Mouse (Mus musculus): Measurements from ENCODE around the gene Gm42906.

The Gm42906 gene

GRCm38 (mm10) chr5:151393821-151394662 lies 33.9 kb downstream of the Gm42906 start:
- in situ Hi-C loops (cut with MboI): no loop called here

GRCm38 (mm10) chr5:151389827-151390226 lies 38.1 kb downstream of the Gm42906 start:
- in situ Hi-C loops (cut with MboI): no loop called here

- in situ Hi-C loops (cut with MboI): no loop called here
These were observed 48.1 kb downstream of the Gm42906 start for GRCm38 (mm10) chr5:151379896-151380295.

GRCm38 (mm10) chr5:151379210-151379609 lies 48.8 kb downstream of the Gm42906 start:
- in situ Hi-C loops (cut with MboI): no loop called here

- in situ Hi-C loops (cut with MboI): no loop called here
These were observed 51.0 kb downstream of the Gm42906 start for GRCm38 (mm10) chr5:151376931-151377330.

- in situ Hi-C loops (cut with MboI): no loop called here
These were observed 53.1 kb downstream of the Gm42906 start for GRCm38 (mm10) chr5:151374825-151375224.

- in situ Hi-C loops (cut with MboI): no loop called here
These were observed 56.8 kb downstream of the Gm42906 start for GRCm38 (mm10) chr5:151371130-151371529.

- in situ Hi-C loops (cut with MboI): no loop called here
These were observed 58.6 kb downstream of the Gm42906 start for GRCm38 (mm10) chr5:151369306-151369721.

GRCm38 (mm10) chr5:151368395-151369190 lies 59.4 kb downstream of the Gm42906 start:
- in situ Hi-C loops (cut with MboI): no loop called here

GRCm38 (mm10) chr5:151367881-151368394 lies 60.0 kb downstream of the Gm42906 start:
- in situ Hi-C loops (cut with MboI): no loop called here

GRCm38 (mm10) chr5:151367317-151367716 lies 60.6 kb downstream of the Gm42906 start:
- in situ Hi-C loops (cut with MboI): no loop called here

GRCm38 (mm10) chr5:151363343-151364000 lies 64.5 kb downstream of the Gm42906 start:
- in situ Hi-C loops (cut with MboI): no loop called here

- in situ Hi-C loops (cut with MboI): no loop called here
These were observed 78.3 kb downstream of the Gm42906 start for GRCm38 (mm10) chr5:151349616-151350015.

GRCm38 (mm10) chr5:151348418-151348817 lies 79.5 kb downstream of the Gm42906 start:
- in situ Hi-C loops (cut with MboI): no loop called here

- in situ Hi-C loops (cut with MboI): no loop called here
These were observed 81.3 kb downstream of the Gm42906 start for GRCm38 (mm10) chr5:151346626-151347025.

- in situ Hi-C loops (cut with MboI): no loop called here
These were observed 83.2 kb downstream of the Gm42906 start for GRCm38 (mm10) chr5:151344737-151345136.

- in situ Hi-C loops (cut with MboI): no loop called here
These were observed 94.3 kb downstream of the Gm42906 start for GRCm38 (mm10) chr5:151333686-151334085.

- in situ Hi-C loops (cut with MboI): no loop called here
These were observed 94.8 kb downstream of the Gm42906 start for GRCm38 (mm10) chr5:151333191-151333594.

- in situ Hi-C loops (cut with MboI): no loop called here
These were observed 112.0 kb downstream of the Gm42906 start for GRCm38 (mm10) chr5:151315804-151316597.

- in situ Hi-C loops (cut with MboI): no loop called here
These were observed 127.7 kb downstream of the Gm42906 start for GRCm38 (mm10) chr5:151300286-151300685.

- in situ Hi-C loops (cut with MboI): no loop called here
These were observed 128.4 kb downstream of the Gm42906 start for GRCm38 (mm10) chr5:151299576-151299975.

All from mature B cell (primary cell).